Mouse (Mus musculus): ENCODE results near the gene Nod2. TPM values are rescaled to one million over a fixed set of nuclear protein-coding genes. Genes with fewer than 3 reads are reported as not detected.

Nod2 gene
- polyA plus RNA-seq (2012; rRNA removed): 0.14 and 0.16 TPM in 2 replicates

DNA sequence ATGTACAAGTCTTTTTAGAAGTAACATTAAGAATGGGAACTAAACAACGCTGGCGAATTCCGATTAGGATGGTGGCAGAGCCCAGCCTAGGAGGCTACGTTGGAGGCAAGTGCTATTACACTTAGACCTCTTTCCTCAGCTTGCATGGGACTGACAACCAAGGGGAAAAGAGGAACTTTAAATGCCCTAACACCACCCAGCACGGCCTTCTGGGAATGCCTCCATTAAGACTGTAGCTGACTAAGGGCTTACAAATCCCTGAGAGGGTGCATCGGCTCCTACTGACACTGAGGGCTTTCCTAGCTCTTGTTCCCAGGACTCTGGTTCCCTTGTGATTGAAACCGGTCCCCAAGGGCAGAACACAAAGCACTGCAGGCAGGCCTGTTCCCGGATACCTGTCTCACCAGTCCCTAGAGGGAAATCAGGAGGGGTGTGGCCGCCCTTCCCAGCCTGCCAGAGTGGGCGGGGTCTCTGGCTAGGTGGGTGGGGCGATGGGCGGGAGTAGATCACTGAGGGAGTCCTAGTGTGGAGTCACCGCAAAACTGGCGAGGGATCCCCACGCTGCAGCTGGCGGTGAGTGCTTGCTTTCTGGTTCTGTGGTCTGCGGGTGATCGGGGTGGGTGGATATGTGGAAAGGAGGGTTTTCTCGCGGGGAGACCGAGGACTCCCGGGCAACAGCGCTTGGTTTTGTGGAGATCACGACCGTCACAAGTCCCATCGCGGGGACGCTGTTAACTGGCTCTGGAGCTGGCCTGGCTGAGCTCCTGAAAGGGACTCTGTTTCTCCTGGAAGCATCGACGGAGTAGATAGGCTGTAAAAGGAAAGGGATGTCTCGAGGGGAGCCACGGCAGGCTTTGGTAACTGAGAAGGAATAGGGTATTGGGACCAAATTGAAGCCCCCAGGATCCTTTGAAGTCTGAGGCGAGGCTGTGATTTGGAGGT is at the start of gene Nod2:
TSS of gene Nod2 (plus strand) at position 479 of the 942 bp plus-strand sequence.

DNA sequence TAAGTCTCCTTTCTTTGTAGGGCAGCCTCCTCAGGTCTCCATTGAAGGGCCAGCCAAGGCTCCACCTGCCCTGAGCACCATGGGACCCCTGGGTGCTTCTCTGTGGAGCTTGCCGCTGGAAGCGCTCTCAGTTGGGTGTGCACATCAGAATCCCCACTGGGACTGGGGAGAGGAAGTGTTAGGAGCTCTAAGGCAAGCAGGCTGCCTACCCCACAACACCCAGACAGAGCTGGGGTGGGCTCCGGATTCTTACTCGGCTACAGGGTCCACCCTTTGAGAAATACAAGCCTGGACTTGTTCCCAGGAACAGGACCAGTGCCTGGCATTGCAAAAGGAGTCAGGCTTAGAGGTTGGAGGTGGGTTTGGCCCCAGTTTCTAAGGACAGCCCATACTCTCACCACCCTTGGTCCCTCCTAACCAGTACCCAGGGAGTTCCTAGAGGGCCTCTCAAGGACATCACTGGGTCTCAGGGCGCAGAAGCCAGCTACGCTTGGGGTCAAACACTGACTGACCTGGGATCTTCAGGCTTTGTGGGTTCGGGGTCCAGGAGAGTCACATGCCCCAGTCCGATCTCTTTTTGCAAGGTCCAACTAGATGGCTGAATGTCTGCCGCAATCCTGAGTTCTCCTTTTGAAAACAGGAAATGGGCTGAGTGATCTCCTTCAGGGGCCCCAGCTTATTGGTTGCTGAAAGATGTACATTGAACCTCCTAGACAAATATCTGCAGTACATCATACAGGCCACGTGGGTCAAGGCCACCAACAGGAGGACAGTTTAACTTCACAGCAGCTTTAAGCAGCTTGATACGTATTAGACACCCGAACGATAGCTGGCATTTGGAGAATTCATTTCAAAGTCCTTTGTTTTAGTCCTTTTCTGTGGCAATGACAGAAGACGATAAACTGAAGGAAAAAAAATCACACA is 11.4 kb upstream of the Nod2 start, which contains the start of gene Snx20:
TSS of gene Snx20 (minus strand) at position 655 of the 924 bp plus-strand sequence.

DNA sequence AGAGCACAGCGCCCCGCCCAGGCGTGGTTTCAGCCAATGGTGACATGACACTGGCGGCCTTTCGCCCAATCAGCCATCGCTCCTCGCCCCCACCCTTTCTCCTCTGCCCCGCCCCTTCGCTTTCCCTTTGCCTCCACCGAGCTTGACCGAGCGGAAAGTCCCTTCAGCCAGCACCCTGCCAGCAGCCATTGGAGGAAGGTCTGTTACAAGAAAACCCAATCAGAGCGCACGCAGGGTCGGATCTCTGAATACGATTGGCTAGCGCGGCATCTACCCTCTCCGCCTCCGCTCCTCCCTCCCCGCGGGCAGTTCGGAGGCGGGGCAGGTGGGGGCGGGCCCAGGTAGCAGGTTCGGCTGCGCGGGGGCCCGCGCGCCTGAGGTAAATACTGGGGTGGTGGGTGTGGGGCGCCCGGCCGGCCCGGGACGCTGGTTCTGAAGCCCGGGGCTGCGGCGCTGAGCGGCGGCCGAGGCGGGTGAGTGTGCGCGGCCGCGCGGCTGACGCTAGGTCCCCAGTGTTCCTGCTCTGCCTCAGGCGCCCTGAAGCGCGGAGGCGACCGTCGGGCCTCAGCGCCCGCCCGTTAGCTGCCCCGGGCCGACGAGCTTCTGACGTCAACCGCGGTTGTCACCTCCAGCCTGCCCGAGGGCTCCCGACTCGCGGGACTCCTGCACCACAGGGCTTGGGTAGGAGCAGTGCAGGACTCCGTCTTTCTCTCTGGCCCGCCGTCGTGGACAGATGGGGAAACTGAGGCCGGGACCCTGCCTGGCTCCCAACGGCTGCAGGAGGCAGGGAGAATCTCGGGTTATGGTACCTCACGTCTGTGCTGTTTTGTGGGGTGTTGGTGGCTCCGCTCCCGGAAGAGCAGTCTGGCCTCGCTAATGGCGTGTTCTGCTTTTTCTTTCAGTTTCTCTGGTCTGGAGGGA is 49.9 kb downstream of the Nod2 start, which contains the start of gene Cyld:
TSS of gene Cyld (plus strand) at position 308 of the 921 bp plus-strand sequence.

Other genes starting within 250 kb of the Nod2 start
- gene Nkd1, start 126.0 kb upstream of the Nod2 start, polyA plus RNA-seq (2012; rRNA removed): 1.8 and 2.3 TPM in 2 replicates
- gene Snx20, start 11.2 kb upstream of the Nod2 start, polyA plus RNA-seq (2012; rRNA removed): 6.0 and 6.6 TPM in 2 replicates
- gene Cyld, start 49.7 kb downstream of the Nod2 start, polyA plus RNA-seq (2012; rRNA removed): 3.1 and 3.2 TPM in 2 replicates